Mouse (Mus musculus) frontal cortex, postnatal 25 days (tissue): ENCODE measurements around the gene Polr2h.
A peak's percentile ranks its signal among the peaks of the same experiment; 100 is the strongest.
"Not testable (repeated sequence)": the region's sequence is repeated elsewhere in the genome, so short reads cannot be mapped to it uniquely, and the experiment has no call there.

ENCODE experiments used
- DNase-seq, 2 experiments: peaks; one replicate each; pipeline ENCODE4 v3.0.0; 2022; ENCODE audit warnings: low spot score in 2 of 2

Polr2h gene

DNA sequence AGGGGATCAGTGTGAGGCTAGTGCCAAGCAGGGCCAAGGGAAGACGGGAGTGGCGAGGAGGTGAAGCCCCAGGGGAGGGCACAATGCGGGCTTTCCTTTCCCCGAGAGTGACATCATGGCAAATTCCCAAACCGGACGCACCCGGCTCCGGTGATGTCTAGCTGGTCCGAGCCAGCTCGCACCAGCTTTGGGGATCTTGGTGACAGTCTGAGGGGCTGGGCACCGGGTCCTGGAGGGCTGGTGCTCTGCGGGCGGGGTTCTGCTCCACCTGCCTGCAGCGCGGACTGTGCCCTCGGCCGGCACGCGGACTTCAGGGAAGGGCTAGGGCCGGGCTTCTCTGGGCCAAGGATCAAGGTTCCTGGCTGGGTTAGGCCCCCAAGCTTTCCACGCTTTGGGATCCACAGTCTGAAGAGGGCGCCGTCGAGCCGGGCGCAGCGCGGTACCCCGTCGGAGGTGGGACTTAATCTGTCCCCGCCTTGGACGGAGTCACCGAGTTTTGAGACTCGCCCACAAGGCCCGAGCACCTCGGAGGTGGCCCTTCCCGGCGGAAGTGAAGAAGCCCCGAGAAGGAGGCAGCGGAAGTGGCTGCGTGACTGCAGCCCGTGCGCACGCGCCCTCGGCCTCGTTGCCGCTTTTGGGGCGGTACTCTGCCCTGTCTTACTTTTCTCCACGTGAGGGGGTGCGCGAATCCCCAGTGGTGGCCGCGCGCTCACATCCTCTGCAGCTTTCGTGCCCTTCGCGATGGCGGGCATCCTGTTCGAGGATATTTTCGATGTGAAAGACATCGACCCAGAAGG lies at the start of gene Polr2h, which contains the start of gene Clcn2:
Gene Polr2h, plus strand, starts transcription at position 485 of the 797 bp plus-strand sequence.
Gene Clcn2, minus strand, starts transcription at position 566 of the 797 bp plus-strand sequence.
- peak; percentile 89 to 94 for DNase-seq

DNA sequence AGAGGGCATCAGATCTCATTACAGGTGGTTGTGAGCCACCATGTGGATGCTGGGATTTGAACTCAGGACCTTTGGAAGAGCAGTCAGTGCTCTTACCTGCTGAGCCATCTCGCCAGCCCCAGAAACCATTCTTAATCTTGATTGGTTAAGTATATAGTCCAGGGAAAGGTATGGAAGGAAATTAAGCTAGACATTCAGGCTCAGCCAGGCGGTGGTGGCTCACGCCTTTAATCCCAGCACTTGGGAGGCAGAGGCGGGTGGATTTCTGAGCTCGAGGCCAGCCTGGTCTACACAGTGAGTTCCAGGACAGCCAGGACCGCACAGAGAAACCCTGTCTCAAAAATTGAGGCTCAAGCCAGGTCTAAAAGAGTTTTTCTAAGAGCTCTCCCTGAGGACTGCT lies 49.5 kb upstream of the Polr2h start, which contains the start of gene Eif4g1:
Gene Eif4g1, plus strand, starts transcription at position 301 of the 400 bp plus-strand sequence.
- not testable (repeated sequence) for DNase-seq

DNA sequence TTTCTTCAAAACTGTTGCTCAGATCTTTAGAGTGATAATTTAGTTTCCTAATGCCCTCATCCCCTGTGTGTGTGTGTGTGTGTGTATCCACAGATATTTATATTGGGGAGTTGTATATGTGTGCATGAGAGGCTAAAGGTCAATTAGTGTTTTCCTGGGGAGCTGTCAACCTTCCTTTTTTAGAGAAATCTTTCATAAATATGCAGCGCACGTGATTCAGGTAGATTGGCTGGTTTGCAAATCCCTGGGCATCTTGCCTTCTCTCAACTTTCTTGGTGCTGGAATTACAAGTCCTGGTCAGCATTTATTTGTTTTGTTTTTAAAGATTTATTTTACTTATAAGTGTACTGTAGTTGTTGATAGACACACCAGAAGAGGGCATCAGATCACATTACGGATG lies 47.2 kb upstream of the Polr2h start:
- no peak for DNase-seq

DNA sequence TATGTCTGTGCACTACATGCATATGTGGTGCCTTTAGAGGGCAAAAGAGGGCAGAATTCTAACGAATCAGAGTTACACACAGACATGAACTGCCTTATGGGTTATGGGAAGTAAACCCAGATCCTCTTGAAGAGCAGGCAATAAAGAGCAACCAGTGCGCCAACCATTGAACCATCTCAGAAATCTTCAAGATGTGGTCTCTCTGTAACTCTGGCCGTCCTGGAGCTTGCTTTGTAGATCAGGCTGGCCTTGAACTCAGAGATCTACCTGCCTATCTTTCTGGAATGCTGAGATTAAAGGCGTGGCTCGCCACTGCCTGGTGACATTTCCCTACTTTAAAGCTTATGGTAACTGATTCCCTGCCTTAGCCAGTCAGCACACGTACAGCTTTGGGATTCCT lies 45.6 kb upstream of the Polr2h start:
- no peak for DNase-seq

DNA sequence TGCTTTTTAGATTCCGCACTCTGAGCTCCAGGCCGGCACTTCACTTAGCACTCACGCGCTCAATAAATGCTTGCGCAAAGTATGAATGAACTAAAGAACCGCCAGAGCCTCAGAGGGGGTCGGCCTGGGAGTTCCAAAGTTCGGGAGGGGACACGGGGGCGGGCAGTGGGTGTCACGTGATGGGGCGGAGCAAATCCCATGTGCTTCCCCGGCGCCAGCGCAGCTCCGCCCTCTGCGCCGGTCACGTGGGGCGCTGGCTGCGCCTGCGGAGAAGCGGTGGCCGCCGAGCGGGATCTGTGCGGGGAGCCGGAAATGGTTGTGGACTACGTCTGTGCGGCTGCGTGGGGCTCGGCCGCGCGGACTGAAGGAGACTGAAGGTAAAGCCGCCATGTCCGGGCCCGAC lies 45.0 kb upstream of the Polr2h start:
- peak; percentile 88 to 93 for DNase-seq

DNA sequence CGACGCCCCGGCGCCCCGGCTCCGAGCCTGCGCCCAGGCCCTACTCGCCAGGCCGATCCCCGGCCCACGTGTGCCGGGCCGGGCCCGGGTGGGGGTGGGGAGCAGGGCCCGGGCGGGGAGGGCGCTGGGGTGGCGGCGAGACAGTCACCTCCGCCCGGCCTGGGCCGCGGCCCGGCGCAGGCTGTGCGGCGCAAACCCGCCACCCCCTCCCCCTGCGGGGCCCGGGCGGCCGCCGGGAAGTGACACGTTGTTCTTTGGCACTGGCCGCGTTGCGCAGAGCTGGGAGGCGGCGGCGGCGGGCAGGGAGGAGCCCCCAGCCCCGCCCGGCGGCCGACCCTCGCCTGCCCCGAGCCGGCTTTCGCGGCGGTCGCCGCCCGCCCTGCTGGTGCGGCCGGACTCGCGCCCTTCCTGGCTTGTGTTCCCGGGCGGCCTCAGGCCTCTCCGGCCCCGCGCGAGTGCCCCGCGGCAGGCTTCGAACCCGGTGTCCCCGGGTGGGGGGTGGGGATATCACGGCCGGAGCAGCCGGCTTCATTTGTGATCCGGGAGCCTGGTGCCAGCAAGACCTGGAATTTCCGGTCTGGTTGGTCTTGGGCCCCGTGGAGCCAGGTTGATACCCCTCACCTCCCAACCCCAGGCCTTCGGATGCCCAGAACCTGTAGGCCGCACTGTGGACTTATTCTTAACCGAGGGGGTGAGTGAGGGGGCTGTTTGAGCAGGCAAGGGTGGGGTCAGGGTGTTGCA lies 44.3 kb upstream of the Polr2h start:
- DNase-seq, result peak in 1 of 2 experiments; percentile 32

DNA sequence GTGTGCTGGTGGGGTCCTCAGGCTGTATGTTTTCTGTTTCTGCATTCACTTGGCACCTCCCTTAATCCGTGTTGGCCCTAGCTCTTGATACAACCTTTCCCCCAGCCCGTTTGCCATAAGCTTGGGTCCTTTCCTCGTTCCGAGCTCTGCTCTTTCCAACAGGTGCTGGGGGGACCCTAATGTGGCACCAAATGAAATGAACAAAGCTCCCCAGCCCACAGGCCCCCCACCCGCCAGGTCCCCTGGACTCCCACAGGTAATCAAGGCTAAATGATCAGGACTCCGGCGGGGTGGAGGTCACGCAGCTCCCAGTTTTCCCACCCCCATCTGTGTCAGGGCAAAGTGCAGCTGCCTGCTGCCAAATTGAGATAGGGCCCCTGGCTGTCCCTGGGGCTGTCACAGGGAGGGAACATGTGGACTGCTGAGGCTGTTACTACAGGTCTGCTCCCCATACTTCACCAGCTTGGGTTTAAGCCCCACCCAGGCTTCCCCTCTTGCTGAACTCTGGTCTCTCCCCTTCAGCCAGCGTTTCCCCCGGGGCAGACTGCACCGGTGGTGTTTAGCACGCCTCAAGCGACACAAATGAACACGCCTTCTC lies 43.7 kb upstream of the Polr2h start:
- no peak for DNase-seq

DNA sequence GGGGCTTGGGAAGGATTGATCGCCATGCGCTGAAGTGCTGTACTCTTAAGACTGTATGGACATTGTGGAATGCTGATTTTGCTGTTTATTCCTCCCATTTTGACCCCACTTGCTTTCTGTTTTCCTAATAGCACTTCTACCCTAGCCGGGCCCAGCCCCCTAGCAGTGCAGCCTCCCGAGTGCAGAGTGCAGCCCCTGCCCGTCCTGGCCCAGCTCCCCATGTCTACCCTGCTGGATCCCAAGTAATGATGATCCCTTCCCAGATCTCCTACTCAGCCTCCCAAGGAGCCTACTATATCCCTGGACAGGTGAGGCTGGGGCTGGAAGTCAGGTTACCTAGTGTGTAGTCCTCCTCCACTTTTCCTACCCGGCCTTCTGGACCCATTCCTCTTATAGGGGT lies 42.3 kb upstream of the Polr2h start:
- DNase-seq, result no peak

DNA sequence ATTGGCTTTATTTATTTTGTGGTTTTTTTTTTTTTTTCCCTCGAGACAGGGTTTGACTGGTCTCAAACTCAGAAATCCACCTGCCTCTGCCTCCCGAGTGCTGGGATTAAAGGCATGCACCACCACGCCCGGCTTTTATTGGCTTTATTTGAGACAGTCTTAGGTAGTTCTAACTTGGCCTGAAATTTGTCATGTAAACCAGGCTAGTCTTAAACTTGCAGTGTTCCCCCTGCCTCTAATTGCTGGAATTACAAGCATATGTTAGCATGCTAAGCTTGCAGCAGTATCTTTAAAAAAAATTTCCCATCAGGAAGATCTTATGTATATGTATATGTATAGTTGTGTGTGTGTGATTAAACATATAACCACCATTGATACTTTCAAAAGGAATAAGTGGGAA lies 40.8 kb upstream of the Polr2h start:
- DNase-seq, result no peak

DNA sequence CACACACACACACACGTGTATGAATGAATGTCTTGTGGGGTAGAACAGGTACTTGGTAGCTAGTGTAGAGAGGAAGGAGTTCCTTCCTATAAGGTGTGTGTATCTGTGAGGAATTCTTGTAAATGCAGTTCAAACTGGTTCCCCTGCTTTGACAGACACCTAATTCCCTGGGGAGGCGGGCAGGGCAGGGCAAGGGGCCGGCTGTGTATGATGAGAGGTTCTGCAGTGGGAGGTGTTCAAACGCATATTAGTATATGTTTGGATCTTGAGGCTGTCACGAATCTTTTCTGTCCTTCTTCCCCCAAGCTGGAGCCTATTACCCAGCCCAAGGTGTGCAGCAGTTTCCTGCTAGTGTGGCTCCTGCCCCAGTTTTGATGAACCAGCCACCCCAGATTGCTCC lies 40.1 kb upstream of the Polr2h start:
- no peak for DNase-seq

DNA sequence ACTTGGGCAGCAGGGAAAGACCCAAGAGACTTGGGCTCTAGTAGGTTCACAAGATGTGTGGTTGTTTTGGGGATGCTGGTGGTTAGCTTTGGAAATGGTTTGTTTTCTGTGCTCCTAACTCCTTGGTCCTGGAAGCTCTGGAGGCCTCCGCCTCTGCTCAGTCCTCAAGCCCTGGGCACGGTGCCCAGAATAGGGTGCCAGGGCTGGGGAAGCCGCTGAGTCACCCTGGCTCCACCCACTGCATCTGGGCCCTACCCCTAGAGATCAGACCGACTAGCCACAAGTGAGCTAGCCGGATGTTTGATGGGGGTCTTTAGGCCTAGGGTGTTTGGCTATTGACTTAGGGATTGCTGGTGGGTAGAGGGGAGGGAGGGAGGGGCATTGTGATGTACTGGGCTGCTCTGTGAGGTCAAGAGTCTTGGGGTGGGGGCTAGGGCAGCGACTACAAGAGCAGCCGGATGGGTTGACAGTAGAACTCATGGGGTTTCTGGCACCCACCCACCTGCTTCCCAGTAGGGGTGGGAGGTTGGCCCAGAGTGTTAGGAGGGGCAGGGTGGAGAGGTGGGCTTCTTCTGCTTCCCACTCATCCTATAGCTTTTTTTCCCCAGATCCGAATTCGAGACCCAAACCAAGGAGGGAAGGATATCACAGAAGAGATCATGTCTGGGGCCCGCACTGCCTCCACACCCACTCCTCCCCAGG lies 39.3 kb upstream of the Polr2h start:
- DNase-seq, result peak in 1 of 2 experiments; percentile 57

DNA sequence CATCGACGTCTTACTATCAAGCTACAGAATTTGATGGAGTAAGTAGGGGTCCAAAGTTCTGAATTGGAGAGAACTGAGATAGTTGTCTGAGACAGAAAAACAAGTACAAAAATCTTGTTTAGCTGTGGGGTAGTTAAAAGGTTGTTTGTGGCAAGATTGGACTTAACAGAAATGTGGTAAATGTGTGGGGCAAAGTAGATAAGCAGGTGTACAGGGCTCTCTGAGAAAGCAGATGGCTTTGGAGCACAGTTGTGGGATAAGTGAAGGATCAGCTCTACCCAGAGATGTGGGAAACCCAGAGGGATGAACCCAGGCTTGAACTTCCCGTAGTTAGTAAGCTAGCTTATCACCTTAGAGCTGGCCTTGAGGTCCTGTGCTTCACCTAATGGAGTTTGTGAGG lies 26.7 kb upstream of the Polr2h start:
- no peak for DNase-seq

DNA sequence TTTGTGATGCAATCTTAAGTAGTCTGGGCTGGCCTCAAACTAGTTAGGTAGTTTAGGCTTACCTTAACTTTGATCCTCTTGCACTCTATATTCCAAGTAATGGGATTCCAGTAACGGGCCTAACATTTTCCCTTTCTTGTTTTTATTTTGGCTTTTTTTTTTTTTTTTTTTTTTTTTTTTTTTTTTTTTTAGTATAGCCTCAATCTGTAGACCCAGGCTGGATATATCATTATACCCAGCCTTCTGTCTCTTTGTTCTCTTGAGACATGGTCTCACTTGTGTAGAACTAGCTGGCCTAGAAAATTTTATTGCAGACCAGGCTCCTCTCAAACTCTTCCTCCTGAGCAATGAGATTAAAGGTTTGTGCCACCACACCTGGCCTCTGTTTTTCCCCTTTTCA lies 25.8 kb upstream of the Polr2h start:
- no peak for DNase-seq

DNA sequence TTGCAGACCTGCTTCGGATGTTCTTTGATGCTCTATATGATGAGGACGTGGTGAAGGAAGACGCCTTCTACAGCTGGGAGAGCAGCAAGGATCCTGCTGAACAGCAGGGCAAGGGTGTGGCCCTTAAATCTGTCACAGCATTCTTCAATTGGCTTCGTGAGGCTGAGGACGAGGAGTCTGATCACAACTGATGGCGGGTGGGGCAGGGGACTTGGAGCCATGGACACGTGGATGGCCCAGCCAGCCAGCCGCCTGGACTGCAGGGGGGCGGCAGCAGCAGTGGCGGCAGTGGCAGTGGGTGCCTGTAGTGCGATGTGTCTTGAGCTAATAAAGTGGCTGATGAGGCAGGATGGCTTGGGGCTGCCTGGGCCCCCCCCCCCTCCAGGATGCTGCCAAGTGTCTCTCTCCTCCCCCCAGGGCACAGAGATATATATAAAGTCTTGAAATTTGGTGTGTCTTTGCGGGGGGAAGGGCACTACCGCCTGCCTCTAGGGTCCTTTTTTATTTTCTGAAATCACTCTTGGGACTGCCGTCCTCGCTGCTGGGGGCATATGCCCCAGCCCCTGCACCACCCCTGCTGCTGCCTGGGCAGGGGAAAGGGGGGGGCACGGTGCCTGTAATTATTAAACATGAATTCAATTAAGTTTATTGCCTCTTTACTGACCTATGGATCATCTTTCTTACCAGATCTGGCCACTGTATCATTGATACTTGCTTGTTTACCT lies 25.1 kb upstream of the Polr2h start:
- DNase-seq, result peak in 1 of 2 experiments; percentile 15

DNA sequence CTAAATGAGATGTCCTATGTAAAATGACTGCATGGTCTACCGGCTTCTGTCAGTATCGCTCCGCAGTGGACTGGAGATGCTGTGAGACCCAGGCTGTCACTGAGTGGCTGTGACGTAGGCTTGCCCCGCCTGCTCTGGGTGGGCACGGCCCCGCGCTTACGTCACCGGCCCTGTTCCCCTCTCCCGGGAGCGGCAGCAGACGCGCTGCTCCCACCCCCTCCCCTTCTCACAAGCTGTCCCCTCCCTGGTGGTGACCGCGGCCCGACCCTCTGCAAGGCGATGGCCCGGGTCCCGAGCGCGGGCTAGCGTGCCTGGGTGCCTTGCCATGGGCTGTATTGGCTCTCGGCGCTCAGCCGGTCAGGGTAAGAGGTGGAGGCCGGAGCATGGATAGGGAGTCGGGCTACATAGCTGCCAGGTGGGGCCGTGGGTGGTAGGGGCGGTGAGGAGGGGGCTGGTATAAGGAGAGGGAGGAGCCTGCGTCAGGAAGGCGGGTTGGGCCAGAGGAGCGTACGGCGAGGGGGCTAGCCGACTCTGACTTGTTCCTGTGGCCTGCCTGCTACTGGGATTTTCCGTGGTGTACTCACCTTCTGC lies 24.3 kb upstream of the Polr2h start, which contains the start of gene Fam131a:
Gene Fam131a, plus strand, starts transcription at position 131 of the 591 bp plus-strand sequence.
- DNase-seq, result peak; percentile 83 to 86

DNA sequence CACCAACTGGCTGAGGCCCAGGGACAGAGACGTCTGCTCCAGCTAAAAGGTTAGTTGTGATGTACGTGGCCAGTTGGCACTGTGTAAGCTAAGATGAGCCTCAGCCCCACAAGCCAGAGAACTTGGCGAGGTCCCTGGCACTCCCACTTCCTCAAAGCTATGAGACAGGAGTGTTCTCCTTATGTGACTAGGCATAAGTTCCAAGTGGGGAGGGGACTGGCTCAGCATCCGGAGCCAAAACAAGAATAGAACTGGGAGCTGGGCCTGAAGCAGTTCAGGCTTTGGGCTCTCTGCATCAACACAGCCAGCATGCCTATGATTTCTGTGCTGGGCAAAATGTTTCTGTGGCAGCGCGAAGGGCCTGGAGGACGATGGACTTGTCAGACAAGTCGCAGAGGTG lies 22.7 kb upstream of the Polr2h start:
- DNase-seq, result peak in 1 of 2 experiments; percentile 53

DNA sequence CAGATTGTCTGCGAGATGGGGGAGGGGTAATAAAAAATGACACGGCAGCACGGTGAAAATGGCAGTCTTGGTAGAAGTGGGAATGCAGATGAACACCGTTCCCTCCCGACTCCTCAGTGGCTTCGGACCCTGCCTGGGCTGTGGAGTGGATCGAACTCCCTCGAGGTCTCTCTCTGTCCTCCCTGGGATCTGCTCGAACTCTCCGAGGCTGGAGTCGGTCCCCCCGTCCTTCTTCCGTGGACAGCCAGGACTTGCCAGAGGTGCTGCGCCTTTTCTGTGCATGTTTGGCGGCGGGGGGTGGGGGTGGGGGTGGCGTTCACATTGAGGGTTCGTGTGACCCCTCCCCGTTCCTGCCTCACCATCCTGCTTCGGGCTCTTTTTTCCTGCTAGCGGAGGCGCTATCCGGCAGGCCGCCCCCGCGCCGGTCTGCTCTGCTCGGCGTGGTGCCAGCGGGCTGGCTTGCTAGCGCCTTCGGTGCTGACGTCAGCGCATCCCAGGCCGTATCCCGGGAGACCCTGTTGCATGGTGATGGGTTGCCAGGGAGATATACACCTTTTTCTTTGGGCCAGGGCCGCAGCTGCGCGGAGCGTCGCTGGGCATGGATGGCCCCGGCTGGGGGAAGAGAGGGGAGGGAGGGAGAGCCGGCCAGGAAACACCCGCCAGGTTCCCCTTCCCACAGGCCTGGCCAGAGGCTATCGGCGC lies 21.7 kb upstream of the Polr2h start:
- peak; percentile 94 to 96 for DNase-seq

DNA sequence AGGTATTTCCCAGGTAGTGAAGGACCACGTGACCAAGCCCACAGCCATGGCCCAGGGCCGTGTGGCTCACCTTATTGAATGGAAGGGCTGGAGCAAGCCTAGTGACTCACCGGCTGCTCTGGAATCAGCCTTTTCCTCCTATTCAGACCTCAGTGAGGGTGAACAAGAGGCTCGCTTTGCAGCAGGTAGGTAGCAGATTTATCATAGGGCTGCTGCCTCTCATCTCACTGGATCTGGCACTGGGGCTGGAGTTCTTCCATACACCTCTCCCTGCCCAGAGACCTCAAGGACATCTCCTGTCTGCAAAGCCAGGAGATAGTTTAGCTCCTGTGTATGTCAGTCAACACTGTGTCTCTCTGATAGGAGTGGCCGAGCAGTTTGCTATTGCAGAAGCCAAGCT lies 18.2 kb upstream of the Polr2h start:
- no peak for DNase-seq

DNA sequence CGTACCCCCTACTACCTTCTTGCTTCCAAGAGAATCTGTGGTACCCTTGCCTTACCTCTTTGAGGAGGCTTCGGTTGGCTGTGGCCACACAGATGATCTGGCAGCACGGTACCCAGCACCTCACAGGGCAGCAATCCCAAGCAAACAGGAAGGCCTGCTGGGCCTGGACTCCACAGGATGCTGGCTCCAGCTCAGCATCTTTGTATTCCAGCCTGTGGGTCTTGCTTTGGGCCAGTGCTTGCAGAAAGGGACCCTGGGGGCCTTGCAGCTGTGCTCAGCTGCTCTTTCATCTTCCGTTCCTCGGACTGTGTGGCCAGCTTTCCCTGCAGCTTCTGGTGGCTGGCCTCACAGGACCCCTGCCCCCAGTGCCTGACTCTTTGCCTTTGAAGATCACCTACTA lies 17.4 kb upstream of the Polr2h start:
- DNase-seq, result no peak

DNA sequence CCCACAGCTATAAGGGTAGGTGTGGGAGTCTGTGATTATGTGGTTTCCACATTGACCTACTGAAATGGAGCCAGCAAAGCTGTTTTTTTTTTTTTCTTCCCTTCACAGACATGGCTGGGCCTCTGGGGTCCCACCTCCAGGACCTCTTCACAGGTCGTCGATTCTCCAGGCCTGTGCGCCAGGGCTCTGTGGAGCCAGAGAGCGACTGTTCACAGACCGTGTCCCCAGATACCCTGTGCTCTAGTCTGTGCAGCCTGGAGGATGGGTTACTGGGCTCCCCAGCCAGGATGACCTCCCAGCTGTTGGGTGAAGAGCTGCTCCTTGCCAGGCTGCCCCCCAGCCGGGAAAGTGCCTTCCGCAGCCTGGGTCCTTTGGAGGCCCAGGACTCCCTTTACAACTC lies 16.1 kb upstream of the Polr2h start:
- DNase-seq, result no peak
